Mouse (Mus musculus): ENCODE results near the gene Zfp39.

The Zfp39 gene

GRCm38 (mm10) chr11:58903511-58904409, at the start of gene Zfp39:
TSS of gene Zfp39 (minus strand) at chr11:58904225.
- POLR2A ChIA-PET, result interaction anchor here (0.8 to 3.3 kb wide), 25 partner anchors 8 to 573 kb away, joined by 3 to 24 read pairs (median 6); partner anchors contain the start of genes Hist3h2a (in 2 of the 4), Trim17 (in 2 of the 4), Btnl10 (in 1 of the 4) and Gm12258 (in 1 of the 4)
- CTCF ChIA-PET, result interaction anchor here in 3 of 4 experiments (0.5 to 3.1 kb wide), 6 partner anchors 11 to 1156 kb away, joined by 3 to 59 read pairs (median 12); partner anchors contain the start of gene Btnl10 (in 1 of the 3)

- POLR2A ChIA-PET, result interaction anchor here (0.6 to 11.1 kb wide), 58 partner anchors 8 to 752 kb away, joined by 3 to 133 read pairs (median 6); partner anchors contain the start of genes Rnf187 (in 3 of the 4), Trim11 (in 3 of the 4), Iba57 (in 2 of the 4) and Zfp39 (in 2 of the 4)
- CTCF ChIA-PET, result interaction anchor here in 3 of 4 experiments (0.7 to 2.7 kb wide), 3 partner anchors 25 to 31 kb away, joined by 4 to 8 read pairs (median 5); no protein-coding TSS in a partner anchor
Measured at GRCm38 (mm10) chr11:58953351-58954169, 49.5 kb upstream of the Zfp39 start.

GRCm38 (mm10) chr11:58951210-58951609, 47.2 kb upstream of the Zfp39 start:
- ChIA-PET CTCF (interaction anchor here in 1 of 4 experiments (0.6 kb wide), 1 partner anchor 549 kb away, joined by 3 read pairs; no protein-coding TSS in a partner anchor), POLR2A (interaction anchor here in 1 of 4 experiments (0.9 kb wide), 1 partner anchor 13 kb away, joined by 3 read pairs; the partner anchor contains the start of gene Rnf187)

DNA sequence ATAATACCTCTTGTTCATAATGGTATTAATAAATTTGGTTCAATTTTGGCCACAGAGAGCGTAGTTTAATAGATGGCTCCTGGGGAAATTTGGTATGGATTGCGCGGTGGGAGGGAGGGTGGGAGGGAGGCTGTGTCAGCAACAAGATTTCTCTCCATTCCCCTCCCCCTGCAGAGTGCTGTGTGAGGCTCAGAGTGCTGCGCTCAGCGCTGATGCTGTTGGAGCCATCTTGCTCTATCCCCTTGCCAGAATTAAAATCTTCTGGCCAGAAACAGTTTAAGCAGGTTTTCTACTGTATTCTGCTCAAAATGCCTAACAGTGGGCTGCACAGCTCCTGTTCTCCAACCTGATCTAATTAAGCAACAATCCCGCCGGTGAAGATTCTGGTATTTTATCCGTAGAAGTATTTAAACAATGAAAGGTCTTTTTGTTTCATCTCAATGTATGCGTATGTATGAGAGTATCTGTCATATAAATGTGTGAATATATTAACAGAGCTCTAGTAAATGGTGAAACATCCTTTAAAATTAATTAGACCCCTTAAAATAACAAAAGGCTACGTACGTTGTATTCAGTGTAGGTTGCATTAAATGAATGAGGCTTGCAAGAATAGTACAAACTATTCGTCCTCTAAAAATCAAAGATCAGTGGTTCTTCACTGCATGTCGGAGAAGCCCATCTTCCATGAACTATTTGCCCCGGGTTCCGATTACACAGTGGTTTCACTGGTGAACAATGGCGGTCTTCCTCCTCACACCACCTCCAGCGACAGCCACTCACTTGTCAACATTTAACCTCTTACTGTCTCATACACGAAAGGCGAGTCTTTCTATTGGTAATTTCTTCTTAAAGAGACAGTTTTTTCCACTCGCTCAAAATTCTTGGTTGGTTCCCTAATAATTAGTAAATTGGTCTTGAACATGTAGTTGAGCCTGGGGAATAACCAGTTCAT, 45.7 kb upstream of the Zfp39 start:
- POLR2A ChIA-PET, result interaction anchor here in 3 of 4 experiments (1.0 to 3.3 kb wide), 20 partner anchors 8 to 1013 kb away, joined by 3 to 34 read pairs (median 7); partner anchors contain the start of genes Rnf187 (in 3 of the 3) and Trim11 (in 2 of the 3)
- CTCF ChIA-PET, result interaction anchor here (0.6 to 2.0 kb wide), 4 partner anchors 20 to 36 kb away, joined by 3 to 9 read pairs (median 6); no protein-coding TSS in a partner anchor

GRCm38 (mm10) chr11:58948542-58949479, 44.8 kb upstream of the Zfp39 start, which contains the start of gene Hist3h2ba:
TSS of gene Hist3h2ba (plus strand) at chr11:58948920.
- CTCF ChIA-PET, result interaction anchor here (0.5 to 2.0 kb wide), 15 partner anchors 10 to 225 kb away, joined by 3 to 9 read pairs (median 3); partner anchors contain the start of genes Btnl10 (in 1 of the 4) and Rnf187 (in 1 of the 4)
- POLR2A ChIA-PET, result interaction anchor here (0.5 to 3.3 kb wide), 50 partner anchors 8 to 1014 kb away, joined by 3 to 34 read pairs (median 4); partner anchors contain the start of genes Rnf187 (in 4 of the 4), Trim11 (in 3 of the 4), Iba57 (in 2 of the 4) and Gemin5 (in 1 of the 4)

DNA sequence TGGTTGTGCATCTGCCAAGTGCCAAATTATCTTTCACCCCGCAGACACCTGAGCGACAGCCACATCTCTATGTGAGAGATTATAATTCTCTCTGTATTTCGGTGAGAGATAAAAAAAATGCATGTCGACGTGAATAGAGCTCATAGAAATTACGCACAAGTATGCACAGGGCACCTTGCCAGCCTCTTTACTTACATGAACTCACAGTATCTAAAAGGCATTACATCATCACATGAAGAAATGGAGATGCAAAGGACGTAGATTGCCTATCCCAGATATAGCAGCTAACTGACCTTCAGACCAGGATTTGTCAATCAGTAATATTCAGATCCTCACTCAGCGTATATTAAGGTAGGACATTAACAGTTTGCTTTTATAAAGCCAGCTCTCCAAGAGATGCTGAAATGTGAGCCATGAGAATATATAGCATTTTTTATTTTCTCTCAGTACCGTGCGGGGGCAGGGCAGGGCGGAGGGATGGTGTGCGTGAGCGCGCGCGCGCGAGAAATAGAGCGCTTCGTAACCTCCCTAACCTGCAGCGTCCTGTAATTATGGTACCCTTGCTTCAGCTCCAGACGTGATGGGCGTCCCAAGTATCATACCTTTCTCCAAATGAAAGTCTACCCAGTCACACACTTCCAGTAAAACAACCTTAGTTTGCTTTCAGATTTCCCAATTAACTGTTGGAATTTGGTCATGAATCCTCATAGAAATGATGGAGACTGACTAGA, 43.9 kb upstream of the Zfp39 start:
- CTCF ChIA-PET, result interaction anchor here in 3 of 4 experiments (0.5 to 2.0 kb wide), 15 partner anchors 9 to 226 kb away, joined by 3 to 9 read pairs (median 3); partner anchors contain the start of genes Btnl10 (in 1 of the 3) and Rnf187 (in 1 of the 3)
- POLR2A ChIA-PET, result interaction anchor here (0.5 to 3.3 kb wide), 47 partner anchors 9 to 780 kb away, joined by 3 to 34 read pairs (median 4); partner anchors contain the start of genes Rnf187 (in 4 of the 4), Trim11 (in 3 of the 4), Iba57 (in 2 of the 4) and Gemin5 (in 1 of the 4)

DNA sequence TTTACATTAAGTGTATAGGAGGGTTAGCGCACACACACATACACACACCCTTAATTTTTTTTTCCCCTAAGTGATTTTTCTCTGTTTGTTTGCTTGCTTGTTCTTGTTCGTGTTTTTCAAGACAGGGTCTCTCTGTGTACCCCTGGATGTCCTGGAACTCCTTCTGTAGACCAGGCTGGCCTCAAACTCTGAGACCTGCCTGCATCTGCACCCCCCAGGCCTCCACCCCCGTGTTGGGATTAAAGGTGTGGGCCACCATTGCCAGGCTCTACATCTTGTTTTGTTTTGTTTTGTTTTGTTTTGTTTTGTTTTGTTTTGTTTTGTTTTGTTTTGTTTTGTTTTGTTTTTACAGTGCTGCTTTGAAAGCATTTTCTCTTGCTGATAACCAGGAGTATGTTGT, 43.3 kb upstream of the Zfp39 start:
- POLR2A ChIA-PET, result interaction anchor here in 3 of 4 experiments (0.6 to 3.3 kb wide), 12 partner anchors 8 to 211 kb away, joined by 3 to 34 read pairs (median 12); partner anchors contain the start of genes Rnf187 (in 3 of the 3), Hist3h2a (in 1 of the 3), Trim11 (in 1 of the 3) and Trim17 (in 1 of the 3)
- CTCF ChIA-PET, result interaction anchor here in 1 of 4 experiments (1.2 kb wide), 2 partner anchors 24 to 35 kb away, joined by 3 read pairs; no protein-coding TSS in a partner anchor

DNA sequence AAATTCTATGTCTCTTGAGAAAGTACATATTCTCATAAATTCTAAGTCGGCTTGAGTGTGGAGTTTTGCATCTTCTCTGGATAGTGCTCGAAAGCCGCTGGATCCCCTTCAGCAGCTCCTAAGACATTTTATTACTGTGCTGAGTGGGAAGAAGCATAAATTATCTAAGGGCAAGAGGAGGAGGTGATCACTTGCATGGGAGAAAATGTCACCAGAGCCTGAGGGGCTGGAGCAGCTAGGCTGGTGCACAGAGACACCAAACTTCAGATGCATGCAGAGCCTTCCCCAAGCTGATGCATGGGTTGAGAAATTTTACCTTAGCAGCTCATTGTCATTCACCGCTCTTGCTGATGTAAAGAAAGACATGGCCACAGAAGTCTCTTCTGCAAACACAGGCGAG, 40.1 kb upstream of the Zfp39 start:
- ChIA-PET CTCF (interaction anchor here in 3 of 4 experiments (0.5 to 1.8 kb wide), 5 partner anchors 16 to 18 kb away, joined by 3 to 9 read pairs (median 4); no protein-coding TSS in a partner anchor), POLR2A (interaction anchor here in 3 of 4 experiments (0.6 to 3.8 kb wide), 8 partner anchors 10 to 68 kb away, joined by 3 to 33 read pairs (median 7); partner anchors contain the start of genes Hist3h2a (in 3 of the 3) and Trim17 (in 3 of the 3))

GRCm38 (mm10) chr11:58939088-58939439, 35.0 kb upstream of the Zfp39 start:
- CTCF ChIA-PET, result interaction anchor here in 3 of 4 experiments (0.6 to 1.5 kb wide), 10 partner anchors 9 to 53 kb away, joined by 3 to 8 read pairs (median 4); partner anchors contain the start of genes Hist3h2a (in 1 of the 3), Hist3h2ba (in 1 of the 3) and Trim17 (in 1 of the 3)
- POLR2A ChIA-PET, result interaction anchor here (0.6 to 5.8 kb wide), 24 partner anchors 9 to 838 kb away, joined by 3 to 45 read pairs (median 6); partner anchors contain the start of genes Hist3h2ba (in 4 of the 4), Hist3h2a (in 3 of the 4), Trim11 (in 3 of the 4) and Trim17 (in 3 of the 4)

GRCm38 (mm10) chr11:58938322-58939087, 34.5 kb upstream of the Zfp39 start, which contains the start of gene Rnf187:
TSS of gene Rnf187 (minus strand) at chr11:58938916.
- CTCF ChIA-PET, result interaction anchor here in 3 of 4 experiments (0.6 to 1.5 kb wide), 10 partner anchors 10 to 54 kb away, joined by 3 to 8 read pairs (median 4); partner anchors contain the start of genes Hist3h2a (in 1 of the 3), Hist3h2ba (in 1 of the 3) and Trim17 (in 1 of the 3)
- POLR2A ChIA-PET, result interaction anchor here (0.6 to 5.8 kb wide), 25 partner anchors 9 to 237 kb away, joined by 3 to 45 read pairs (median 5); partner anchors contain the start of genes Hist3h2ba (in 4 of the 4), Hist3h2a (in 3 of the 4), Trim11 (in 3 of the 4) and Trim17 (in 3 of the 4)

- ChIA-PET POLR2A (interaction anchor here (0.7 to 5.8 kb wide), 17 partner anchors 9 to 942 kb away, joined by 3 to 45 read pairs (median 6); partner anchors contain the start of genes Hist3h2a (in 3 of the 4), Hist3h2ba (in 3 of the 4), Trim17 (in 3 of the 4) and Fam183b (in 1 of the 4)), CTCF (interaction anchor here in 1 of 4 experiments (1.3 to 1.8 kb wide), 3 partner anchors 10 to 21 kb away, joined by 3 to 6 read pairs (median 6); partner anchors contain the start of gene Btnl10)
Measured at GRCm38 (mm10) chr11:58937909-58938308, 33.9 kb upstream of the Zfp39 start.

DNA sequence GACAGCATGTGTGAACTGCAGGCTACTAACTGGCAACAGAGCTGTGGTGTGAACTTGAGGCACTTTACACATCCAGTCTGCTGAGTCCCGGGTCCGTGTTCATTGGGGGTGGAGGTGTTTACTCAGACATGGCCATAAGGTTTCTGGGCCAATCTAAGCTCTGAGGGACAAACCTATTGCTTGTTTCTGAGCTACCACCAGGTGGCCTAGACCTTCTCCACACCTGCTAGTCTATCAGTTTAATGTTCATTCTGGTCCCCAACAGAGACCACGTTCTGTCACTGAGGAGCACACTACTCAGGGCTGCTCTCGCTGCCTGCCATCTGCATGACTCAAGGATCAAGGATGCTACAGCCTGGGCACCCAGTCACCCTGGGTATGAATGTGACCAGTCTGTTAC, 27.6 kb upstream of the Zfp39 start:
- POLR2A ChIA-PET, result interaction anchor here in 3 of 4 experiments (0.7 to 3.6 kb wide), 10 partner anchors 13 to 50 kb away, joined by 3 to 14 read pairs (median 4); partner anchors contain the start of genes Hist3h2a (in 3 of the 3), Trim17 (in 3 of the 3) and Hist3h2ba (in 2 of the 3)
- CTCF ChIA-PET, result interaction anchor here (0.5 to 1.7 kb wide), 9 partner anchors 9 to 426 kb away, joined by 3 to 9 read pairs (median 3); partner anchors contain the start of genes Hist3h2a (in 1 of the 4) and Trim17 (in 1 of the 4)

Data from embryonic stem cell, embryonic (primary cell).